Mouse (Mus musculus) left cerebral cortex, postnatal 36 days (tissue): ENCODE measurements around the gene Sbp. TPM values are rescaled to one million over a fixed set of nuclear protein-coding genes. Genes with fewer than 3 reads are reported as not detected.
"Not testable (repeated sequence)": the region's sequence is repeated elsewhere in the genome, so short reads cannot be mapped to it uniquely, and the experiment has no call there.

Experiments used
- DNase-seq, 2 experiments: peaks; one replicate each; pipeline ENCODE4 v3.0.0; 2021 to 2022; ENCODE audit warnings: low spot score in 2 of 2, mixed read lengths in 1 of 2
- intact Hi-C: fragments of 180-260 bp; cut with DNase I; formaldehyde crosslinking; loops from one replicate; pipeline ENCODE4 v1.15.1; 2025
- total RNA-seq, 2 experiments: library from RNA; stranded (reverse); gene quantifications; 2 replicates each; pipeline ENCODE4 v1.2.3; 2021

Gene Sbp
- total RNA-seq: not detected

DNA sequence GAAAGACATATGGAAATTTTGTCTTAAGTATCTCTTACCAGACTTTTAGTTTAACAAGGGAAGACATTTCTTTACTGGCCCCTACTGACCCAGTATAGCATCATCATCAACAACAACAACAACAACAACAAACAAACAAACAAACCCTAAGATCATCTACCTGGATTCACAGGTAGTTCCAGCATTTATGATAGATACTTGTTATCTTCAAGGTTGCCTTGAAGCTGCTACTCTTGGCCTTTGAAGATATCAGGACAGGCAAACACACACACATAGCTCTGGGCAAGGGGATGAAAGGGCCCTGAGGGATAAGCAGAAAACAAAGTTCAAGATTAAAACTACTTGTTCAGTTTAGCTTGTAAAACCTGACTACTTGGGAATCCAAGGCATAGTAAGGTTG is at the start of gene Sbp:
Gene Sbp, plus strand, starts transcription at position 301 of the 400 bp plus-strand sequence.
- no peak for DNase-seq
- intact Hi-C loops: no loop called here

- intact Hi-C loops, DNase-seq: not testable (repeated sequence)
Measured at GRCm38 (mm10) chr17:23917158-23917557, 24.3 kb upstream of the Sbp start, which contains the start of gene Dcpp3. TSS of gene Dcpp3 (plus strand) at chr17:23917458.

DNA sequence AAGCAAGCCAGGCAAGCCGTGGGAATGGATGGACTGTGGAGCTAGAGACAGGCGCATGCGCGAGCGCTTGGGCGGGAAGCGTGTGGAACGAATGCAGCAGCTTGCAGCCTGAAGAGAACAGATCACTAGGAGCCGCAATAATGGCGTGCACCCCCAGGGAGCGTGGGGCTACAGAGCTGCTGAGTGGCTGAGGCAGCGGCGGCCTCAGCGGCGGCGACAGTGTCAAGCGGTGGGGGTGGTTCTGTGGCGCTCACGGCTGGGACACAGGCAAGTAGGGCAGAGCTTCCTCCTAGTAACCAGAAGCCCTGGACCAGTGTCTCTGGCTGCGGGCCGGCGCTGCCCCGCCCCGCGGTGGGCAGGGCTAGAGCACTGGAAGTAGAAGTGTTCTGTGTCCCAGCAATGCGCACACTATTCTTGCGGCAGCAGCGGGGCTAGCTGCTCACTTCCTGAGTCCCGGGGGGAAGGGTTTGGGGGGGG is 16.9 kb upstream of the Sbp start:
- intact Hi-C loops: no loop called here
- DNase-seq: peak; percentile 85 to 86

DNA sequence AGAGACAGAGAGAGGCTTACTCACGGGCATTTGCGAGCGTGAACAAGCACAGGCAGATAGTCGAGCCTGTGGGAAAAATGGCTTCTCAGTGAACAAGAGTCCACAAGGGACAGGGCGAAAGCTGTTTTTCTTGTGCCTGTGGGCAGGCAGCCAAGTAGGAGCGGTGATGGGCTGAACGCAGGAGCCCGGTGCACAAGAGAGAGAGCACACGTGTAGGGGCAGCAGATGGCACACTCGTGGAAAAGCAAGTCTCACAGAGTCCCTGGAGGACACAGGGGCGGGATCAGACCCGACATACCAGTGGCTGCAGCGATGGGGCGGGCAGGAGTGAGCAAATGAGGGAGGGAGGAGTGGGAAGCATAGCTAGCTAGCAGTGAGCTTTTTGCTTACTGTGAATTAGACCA is 16.4 kb upstream of the Sbp start:
- intact Hi-C loops: no loop called here
- peak; percentile 50 to 52 for DNase-seq

DNA sequence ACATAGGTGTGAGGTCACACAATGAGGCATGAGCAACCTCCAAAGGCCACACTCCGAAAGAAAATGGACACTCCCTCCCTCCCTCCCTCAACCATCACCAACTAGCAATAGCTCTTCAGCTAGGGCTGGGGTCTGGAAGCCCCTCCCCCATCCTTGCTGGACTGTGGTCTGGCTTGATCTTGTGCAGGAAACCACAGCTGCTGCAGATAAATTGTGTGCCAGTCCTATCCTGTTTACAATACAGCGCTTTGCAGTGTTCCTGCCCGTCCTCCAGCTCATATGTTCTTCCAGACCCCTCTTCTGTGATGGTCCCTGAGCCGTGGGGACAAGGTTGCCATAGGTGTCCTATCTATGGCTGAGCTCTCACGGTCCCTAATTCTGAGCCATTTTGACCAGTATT is 10.3 kb upstream of the Sbp start:
- DNase-seq: no peak
- intact Hi-C loops: no loop called here

DNA sequence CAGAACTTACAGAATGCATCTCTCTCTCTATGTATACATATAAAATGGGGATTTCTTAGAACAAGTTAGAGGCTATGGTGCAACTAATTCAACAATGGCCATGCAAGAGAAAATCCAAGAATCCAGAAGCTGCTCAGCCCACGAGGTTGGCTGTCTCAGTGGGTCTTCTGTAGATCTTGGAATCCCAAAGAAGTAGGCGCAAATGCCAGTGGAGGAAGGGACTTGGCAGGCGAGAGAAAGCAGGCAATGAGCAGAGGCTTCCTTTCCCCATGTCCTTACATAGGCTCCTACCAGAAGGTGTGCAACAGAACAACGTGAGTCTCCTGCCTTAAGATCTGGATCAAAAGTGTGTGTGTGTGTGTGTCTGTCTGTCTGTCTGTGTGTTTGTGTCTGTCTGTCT is 6.0 kb downstream of the Sbp start:
- DNase-seq, intact Hi-C loops: not testable (repeated sequence)

GRCm38 (mm10) chr17:23949068-23949467 is 7.6 kb downstream of the Sbp start:
- DNase-seq: no peak
- intact Hi-C loops: no loop called here

- DNase-seq, intact Hi-C loops: not testable (repeated sequence)
Measured at GRCm38 (mm10) chr17:23950828-23951227, 9.4 kb downstream of the Sbp start.

- no peak for DNase-seq
- intact Hi-C loops: no loop called here
Measured at GRCm38 (mm10) chr17:23955174-23955573, 13.7 kb downstream of the Sbp start, which contains the start of gene Sbpl. TSS of gene Sbpl (minus strand) at chr17:23955274.

GRCm38 (mm10) chr17:23960084-23960738 is 18.7 kb downstream of the Sbp start:
- DNase-seq: peak; percentile 75 to 78
- intact Hi-C loops: loop anchor here (1.0 to 2.0 kb wide), 2 partner anchors 86 to 105 kb away; no protein-coding TSS in a partner anchor

DNA sequence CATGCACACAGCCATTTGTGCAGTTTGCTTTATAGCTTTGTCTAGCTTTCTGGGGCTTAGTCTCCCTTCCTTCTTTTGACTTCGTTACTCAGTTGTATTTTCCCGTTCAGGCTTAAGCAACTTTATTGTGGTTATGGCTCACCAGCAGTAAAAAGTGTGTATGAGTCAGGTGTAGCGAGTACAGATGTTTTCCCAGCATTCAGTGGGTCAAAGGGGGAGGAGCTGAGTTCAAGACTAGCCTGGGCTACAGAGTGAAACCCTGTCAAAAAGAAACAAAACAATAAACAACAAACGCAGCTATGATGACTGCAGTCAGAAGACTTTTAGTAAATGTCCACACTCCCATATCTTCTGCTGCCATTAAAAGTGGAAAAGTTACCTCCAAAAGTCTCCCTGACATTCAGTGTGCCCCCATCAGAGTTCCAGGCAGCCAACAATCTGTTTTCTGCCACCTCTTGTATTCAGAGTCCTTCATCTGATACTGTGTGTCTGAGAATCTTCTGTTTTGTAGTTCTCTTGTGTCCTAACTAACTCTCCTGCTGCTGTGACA is 20.2 kb downstream of the Sbp start:
- no peak for DNase-seq
- intact Hi-C loops: loop anchor here (2.0 kb wide), 1 partner anchor 107 kb away; no protein-coding TSS in a partner anchor

DNA sequence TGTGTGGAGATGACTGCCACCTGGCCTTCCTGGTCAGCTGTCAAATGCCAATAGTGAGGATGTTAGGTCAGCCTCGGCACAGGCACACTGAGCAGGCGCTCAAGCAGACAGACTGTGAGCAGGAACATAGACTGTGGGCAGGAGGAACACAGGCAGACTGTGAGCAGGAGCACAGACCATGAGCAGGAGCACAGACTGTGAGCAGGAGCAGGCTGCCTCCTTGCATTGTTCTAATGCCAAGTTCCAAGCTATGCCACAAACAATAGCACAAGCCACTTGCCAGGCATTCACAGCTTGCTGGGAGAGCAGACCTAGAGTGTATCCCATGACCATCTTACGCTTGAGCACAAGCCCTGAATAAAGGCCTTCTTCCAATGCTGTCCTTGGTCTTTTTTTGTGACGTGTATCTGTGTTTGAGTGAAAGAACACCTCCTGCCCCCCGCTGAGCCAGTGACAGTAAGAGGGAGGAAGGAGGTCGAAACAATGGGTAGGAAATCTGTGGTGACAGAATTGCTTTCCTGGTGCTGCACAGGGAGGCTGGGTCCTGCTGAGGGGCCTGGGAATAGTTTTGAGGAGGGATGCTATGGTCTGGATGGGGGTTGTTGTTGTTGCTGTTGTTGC is 24.4 kb downstream of the Sbp start:
- intact Hi-C loops: no loop called here
- no peak for DNase-seq

GRCm38 (mm10) chr17:23966658-23967401 is 25.4 kb downstream of the Sbp start:
- intact Hi-C loops: no loop called here
- no peak for DNase-seq

DNA sequence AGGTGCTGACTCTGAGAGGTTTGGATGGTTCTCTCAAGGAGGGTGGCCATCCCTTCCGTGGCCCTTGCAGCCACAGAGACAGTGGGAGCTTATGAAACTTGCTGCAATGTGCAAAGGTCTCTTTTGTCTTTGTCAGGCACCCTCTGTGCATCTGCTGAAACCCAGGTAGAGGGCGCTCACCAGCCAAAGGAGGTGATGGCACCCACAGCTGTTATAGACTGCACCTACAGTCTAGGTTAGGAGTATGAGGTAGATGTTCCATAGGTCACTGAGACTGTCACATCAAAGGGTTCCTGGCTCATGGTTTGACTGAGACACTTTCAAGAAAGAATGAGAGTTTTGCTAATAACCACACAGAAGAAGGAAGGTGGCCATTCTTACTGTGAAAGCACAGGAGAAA is 27.3 kb downstream of the Sbp start:
- no peak for DNase-seq
- intact Hi-C loops: no loop called here

- DNase-seq: peak; percentile 55 to 65
- intact Hi-C loops: no loop called here
Measured at GRCm38 (mm10) chr17:23969231-23969630, 27.8 kb downstream of the Sbp start.

DNA sequence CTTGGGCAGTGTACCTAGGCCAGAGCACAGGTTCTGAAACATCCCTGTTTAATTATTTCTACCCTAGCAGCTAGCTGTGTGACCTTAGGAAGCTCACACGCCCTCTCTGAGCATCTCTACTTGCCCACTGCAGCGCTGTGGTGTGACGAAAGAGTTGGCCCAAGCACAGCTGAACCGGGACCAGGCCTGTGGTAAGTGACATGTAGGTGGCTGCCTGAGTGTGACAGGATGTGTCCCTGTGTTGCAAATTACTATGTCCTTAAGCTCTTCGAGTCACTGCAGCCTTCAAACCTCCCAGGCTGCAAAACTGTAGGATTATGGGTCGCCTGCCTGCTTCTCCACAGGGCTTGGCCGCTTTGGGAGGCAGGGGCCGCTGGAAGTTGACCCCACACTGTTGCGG is 29.8 kb downstream of the Sbp start:
- DNase-seq: no peak
- intact Hi-C loops: no loop called here

- DNase-seq: no peak
- intact Hi-C loops: no loop called here
Measured at GRCm38 (mm10) chr17:23976665-23977064, 35.2 kb downstream of the Sbp start.

GRCm38 (mm10) chr17:23979471-23979870 is 38.0 kb downstream of the Sbp start:
- no peak for DNase-seq
- intact Hi-C loops: no loop called here

- intact Hi-C loops: no loop called here
- no peak for DNase-seq
Measured at GRCm38 (mm10) chr17:23980297-23980909, 38.9 kb downstream of the Sbp start, which contains the start of gene Prss30. TSS of gene Prss30 (minus strand) at chr17:23980566.

DNA sequence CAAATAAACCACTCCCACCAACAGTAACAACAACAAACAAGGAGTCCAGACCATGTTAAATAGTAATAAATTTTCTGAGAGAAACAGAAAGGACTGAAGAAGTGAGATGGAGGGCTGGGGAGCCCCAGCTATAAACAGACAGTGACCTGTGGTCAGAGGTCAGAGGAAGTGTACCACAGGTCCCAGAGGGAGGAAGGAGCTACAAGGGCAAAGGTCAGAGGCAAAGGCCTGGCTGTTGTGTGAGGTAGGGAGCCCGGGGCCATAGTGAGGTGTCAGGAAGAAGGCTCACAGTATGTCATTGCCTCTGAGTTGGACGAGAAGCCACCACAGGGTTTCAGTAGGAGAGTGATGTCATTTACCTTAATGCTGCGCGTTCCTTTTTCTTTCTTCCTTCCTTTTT is 41.4 kb downstream of the Sbp start:
- DNase-seq: no peak
- intact Hi-C loops: no loop called here
